17 mouse cellular contexts compared by ENCODE assay signal in genomic region chr3:54541389-54541788, GRCm38 (mm10).
DNase-seq lines count a peak whose midpoint lies in the region; ATAC-seq and TF ChIP-seq lines count a peak whose summit lies in the region.
"Had no signal": no experiment of that assay in that cellular context is flagged by ENCODE, and none has a peak within 500 bp of the region (broad histone marks: within the 10 kb centered on the region; RNA-seq: fewer than 3 reads in every experiment).

No protein-coding gene starts in this region.

- no peaks in the 10 kb centered on the region for H3K79me2 ChIP-seq in myocyte (ENCODE audit: control insufficient read depth, insufficient read depth)

- H3K4me2 ChIP-seq in limb, embryonic 15.5 days, result no peak overlapping the region
- H3K4me2 ChIP-seq in myocyte (ENCODE audit: low read depth), result peak overlapping the region; percentile 66
- H3K4me2 ChIP-seq: embryonic facial prominence, embryonic 12.5 days; limb, embryonic 12.5 days; midbrain, embryonic 15.5 days had no signal

- peaks cover 15% of the 10 kb centered on the region; the same call in 1 of the 2 replicates for H3K4me1 ChIP-seq in limb, embryonic 15.5 days
- H3K4me1 ChIP-seq in limb, embryonic 10.5 days, result peaks cover 3% of the 10 kb centered on the region; the same call in 1 of the 2 replicates
- peaks cover 9% of the 10 kb centered on the region for H3K4me1 ChIP-seq in embryonic fibroblast, embryonic 13.5 days (ENCODE audit: control insufficient read depth, insufficient read depth, low read length)
- H3K4me1 ChIP-seq: midbrain, embryonic 15.5 days had no signal

- H3K9ac ChIP-seq in limb, embryonic 15.5 days, result no peak overlapping the region
- H3K9ac ChIP-seq: embryonic facial prominence, embryonic 12.5 days; limb, embryonic 12.5 days; liver, embryonic 14.5 days; midbrain, embryonic 15.5 days had no signal

- no peak for TF ChIP-seq POLR2A in embryonic fibroblast, embryonic 13.5 days (IDR thresholded peaks at IDR 0.05; ENCODE audit: low read depth, low read length)
- TF ChIP-seq POLR2A in myocyte (IDR thresholded peaks at IDR 0.05; ENCODE audit: insufficient read length, low read depth), result no peak

- no peaks in the 10 kb centered on the region for H3K9me3 ChIP-seq in limb, embryonic 15.5 days
- H3K9me3 ChIP-seq in limb, embryonic 10.5 days (replicated peaks), result no peaks in the 10 kb centered on the region
- H3K9me3 ChIP-seq: midbrain, embryonic 15.5 days had no signal

- DNase-seq in adrenal gland, adult 2 months, result peak; percentile 13
- DNase-seq in adrenal gland, adult 18-20 months (ENCODE audit: low spot score in 2 of 2), result no peak
- DNase-seq in limb, embryonic 10.5 days (ENCODE audit: low spot score), result no peak
- no peak for DNase-seq in cerebellum, postnatal 14 days
- DNase-seq in T-cell, adult 2 months (ENCODE audit: low spot score), result no peak
- DNase-seq: adrenal gland, postnatal 14 days; cerebellum, adult 2 months; kidney, adult 2 months; kidney, postnatal 14 days had no signal

- WGBS in limb, embryonic 15.5 days, result 65% methylated on average over 5 of the region's 5 CpGs
- WGBS in limb, embryonic 10.5 days, result 95% methylated on average over 5 of the region's 5 CpGs

- ATAC-seq in limb, embryonic 15.5 days (ENCODE audit: insufficient number of reproducible peaks, low FRiP score, low TSS enrichment, low read depth), result no peak
- ATAC-seq: midbrain, embryonic 15.5 days had no signal

- H3ac ChIP-seq in myocyte (ENCODE audit: control insufficient read depth, insufficient read length), result no peak overlapping the region

- H3K27ac ChIP-seq in limb, embryonic 15.5 days, result peak overlapping the region; percentile 70
- H3K27ac ChIP-seq in limb, embryonic 10.5 days, result no peak overlapping the region
- peak overlapping the region; percentile 99 for H3K27ac ChIP-seq in embryonic fibroblast, embryonic 13.5 days (ENCODE audit: insufficient read depth, low read length)
- H3K27ac ChIP-seq: embryonic facial prominence, embryonic 12.5 days; left cerebral cortex, adult 2 months; liver, embryonic 14.5 days; midbrain, embryonic 15.5 days had no signal

- no peaks in the 10 kb centered on the region for H3K27me3 ChIP-seq in limb, embryonic 15.5 days
- H3K27me3 ChIP-seq in limb, embryonic 10.5 days (ENCODE audit: low read depth, poor library complexity, severe bottlenecking), result no peaks in the 10 kb centered on the region
- H3K27me3 ChIP-seq in myocyte (ENCODE audit: control insufficient read depth, insufficient read depth, insufficient read length), result no peaks in the 10 kb centered on the region
- H3K27me3 ChIP-seq: embryonic facial prominence, embryonic 12.5 days; limb, embryonic 12.5 days; midbrain, embryonic 15.5 days had no signal

- no peak for TF ChIP-seq CTCF in embryonic fibroblast, embryonic 13.5 days (IDR thresholded peaks at IDR 0.05; ENCODE audit: borderline replicate concordance, insufficient read depth, low read length)

- H3K36me3 ChIP-seq in limb, embryonic 15.5 days, result no peaks in the 10 kb centered on the region
- H3K36me3 ChIP-seq in limb, embryonic 10.5 days, result no peaks in the 10 kb centered on the region
- no peaks in the 10 kb centered on the region for H3K36me3 ChIP-seq in myocyte (ENCODE audit: control insufficient read depth, insufficient read depth)
- H3K36me3 ChIP-seq: embryonic facial prominence, embryonic 12.5 days; limb, embryonic 12.5 days; midbrain, embryonic 15.5 days had no signal

- H3K4me3 ChIP-seq in limb, embryonic 15.5 days, result no peak overlapping the region
- H3K4me3 ChIP-seq in limb, embryonic 10.5 days, result no peak overlapping the region
- H3K4me3 ChIP-seq in embryonic fibroblast, embryonic 13.5 days (ENCODE audit: insufficient read depth, low read length), result no peak overlapping the region
- H3K4me3 ChIP-seq in myocyte, result no peak overlapping the region
- H3K4me3 ChIP-seq: embryonic facial prominence, embryonic 12.5 days; left cerebral cortex, adult 2 months; limb, embryonic 12.5 days; midbrain, embryonic 15.5 days had no signal

TF ChIP-seq in myocyte, 11 proteins besides CTCF, POLR2A, EP300 and RAD21:
- TF ChIP-seq MYOG (IDR thresholded peaks at IDR 0.05; ENCODE audit: control insufficient read depth in 1 of 3, insufficient read depth in 1 of 3, insufficient read length in 2 of 3, low read depth in 2 of 3) (no peak), MAX (IDR thresholded peaks at IDR 0.05; ENCODE audit: low read depth) (peak; percentile 34), CEBPB (IDR thresholded peaks at IDR 0.05; ENCODE audit: insufficient read depth, poor library complexity, severe bottlenecking) (peak; percentile 88), USF1 (IDR thresholded peaks at IDR 0.05; ENCODE audit: low read depth) (peak; percentile 15)
TF ChIP-seq in myocyte: peak in this region for 3.
